Mouse (Mus musculus) G1E (cell line): ENCODE data around the gene Haus2. TPM values are rescaled to one million over a fixed set of nuclear protein-coding genes. Genes with fewer than 3 reads are reported as not detected.
"Not testable (repeated sequence)": the region's sequence is repeated elsewhere in the genome, so short reads cannot be mapped to it uniquely, and the experiment has no call there.

Experiments used
- ATAC-seq: 2 replicates; pipeline ENCODE4 v1.8.0; 2016; ENCODE audit warnings: mild to moderate bottlenecking; ENCODE audit not compliant: insufficient number of reproducible peaks, poor library complexity, low FRiP score, severe bottlenecking; ENCODE audit errors: extremely low read depth
- DNase-seq: peaks from one replicate; pipeline ENCODE4 v3.0.0; 2012; ENCODE audit warnings: low spot score
- H3K27me3 ChIP-seq: 2 replicates; pipeline ENCODE4 v1.6.1; 2012; ENCODE audit warnings: mild to moderate bottlenecking, low read length, inconsistent platforms; ENCODE audit not compliant: insufficient read depth
- H3K36me3 ChIP-seq: replicated peaks from 2 replicates; pipeline ENCODE3; 2012; ENCODE audit warnings: mild to moderate bottlenecking, inconsistent platforms
- H3K4me1 ChIP-seq: 2 replicates; pipeline ENCODE4 v1.6.1; 2012; ENCODE audit warnings: low read depth, low read length, inconsistent platforms, mixed read lengths; ENCODE audit not compliant: insufficient read depth
- H3K4me3 ChIP-seq: 2 replicates; pipeline ENCODE4 v1.5.1; 2012; ENCODE audit warnings: low read depth, mild to moderate bottlenecking, inconsistent platforms, low read length, moderate library complexity, mixed read lengths
- H3K9me3 ChIP-seq: replicated peaks from 2 replicates; pipeline ENCODE4 v1.6.1; 2012; ENCODE audit warnings: inconsistent platforms
- CTCF ChIP-seq: IDR thresholded peaks from 2 replicates; pipeline ENCODE4 v1.5.1; 2012; ENCODE audit warnings: low read depth, low read length, inconsistent platforms, mixed read lengths
- GATA1 ChIP-seq: IDR thresholded peaks from 2 replicates; pipeline ENCODE4 v1.6.1; 2012; ENCODE audit warnings: borderline replicate concordance, low read length, inconsistent platforms, mixed read lengths
- GATA2 ChIP-seq: IDR thresholded peaks from 2 replicates; pipeline ENCODE4 v1.6.1; 2012; ENCODE audit warnings: low read depth, low read length, inconsistent platforms, borderline replicate concordance
- POLR2AphosphoS5 ChIP-seq: IDR thresholded peaks from 2 replicates; pipeline ENCODE4 v1.6.1; 2012; ENCODE audit warnings: low read depth, low read length, inconsistent platforms; ENCODE audit not compliant: insufficient replicate concordance
- TAL1 ChIP-seq: conservative IDR thresholded peaks from 2 replicates; pipeline ENCODE4 v1.6.1; 2012; ENCODE audit warnings: low read depth, low read length, inconsistent platforms, mixed read lengths
- polyA plus RNA-seq: library from polyadenylated mRNA; stranded (reverse); fragments of >175 nt; gene quantifications from 2 replicates; pipeline ENCODE4 v1.2.3, GENCODE M21; 2012
- total RNA-seq, 2 experiments: library from RNA; stranded (forward) in 1 of 2; stranded (reverse) in 1 of 2; fragments of 200-1000 nt in 1 of 2; fragments of >200 nt in 1 of 2; fragmentation: Nextera tagmentation in 1 of 2; gene quantifications; 2 replicates each; pipeline ENCODE4 v1.2.3; 2014 to 2017

The Haus2 gene
- total and polyA plus RNA-seq, 3 experiments = 3.2 to 30.5 (median 14.6) TPM

GRCm38 (mm10) chr2:120566886-120567797 is 42.0 kb upstream of the Haus2 start, which contains the start of gene Snap23:
Gene Snap23, plus strand, starts transcription at chr2:120567671.
- DNase-seq (peak; percentile 83), ATAC-seq (peak; percentile 43; the same call in 1 of the 2 replicates)
- TF ChIP-seq GATA1 (no peak), GATA2 (no peak), CTCF (no peak), POLR2AphosphoS5 (no peak), TAL1 (no peak)
- Histone ChIP-seq H3K4me1 (peaks cover 59% of the 10 kb centered on the region), H3K9me3 (no peaks in the 10 kb centered on the region), H3K36me3 (peaks cover 14% of the 10 kb centered on the region), H3K4me3 (peak within 1 kb of the TSS; percentile 89), H3K27me3 (no peaks in the 10 kb centered on the region)

GRCm38 (mm10) chr2:120567798-120568320 is 41.3 kb upstream of the Haus2 start:
- Histone ChIP-seq H3K27me3 (no peaks in the 10 kb centered on the region), H3K4me3 (peak overlapping the region; percentile 89), H3K9me3 (no peaks in the 10 kb centered on the region), H3K4me1 (peaks cover 61% of the 10 kb centered on the region), H3K36me3 (peaks cover 20% of the 10 kb centered on the region)
- DNase-seq (no peak), ATAC-seq (0 out of 2 replicates have a peak, but pooled peaks have one; percentile 9)
- TF ChIP-seq TAL1 = no peak
- no peak for TF ChIP-seq CTCF
- no peak for TF ChIP-seq POLR2AphosphoS5
- no peak for TF ChIP-seq GATA2
- TF ChIP-seq GATA1 = no peak

GRCm38 (mm10) chr2:120571081-120571480 is 38.1 kb upstream of the Haus2 start:
- no peak overlapping the region for H3K4me3 ChIP-seq
- no peaks in the 10 kb centered on the region for H3K9me3 ChIP-seq
- TF ChIP-seq TAL1 (no peak), GATA2 (no peak), GATA1 (no peak), POLR2AphosphoS5 (no peak), CTCF (no peak)
- peaks cover 29% of the 10 kb centered on the region for H3K36me3 ChIP-seq
- ATAC-seq (no peak), DNase-seq (no peak)
- H3K27me3 ChIP-seq = no peaks in the 10 kb centered on the region
- H3K4me1 ChIP-seq = peaks cover 72% of the 10 kb centered on the region

- ATAC-seq, DNase-seq, H3K9me3 ChIP-seq, H3K27me3 ChIP-seq, H3K4me3 ChIP-seq: not testable (repeated sequence)
- H3K36me3 ChIP-seq = peaks cover 29% of the 10 kb centered on the region
- H3K4me1 ChIP-seq = peaks cover 75% of the 10 kb centered on the region
Measured at GRCm38 (mm10) chr2:120572161-120572560, 37.0 kb upstream of the Haus2 start.

GRCm38 (mm10) chr2:120575121-120575520 is 34.1 kb upstream of the Haus2 start:
- Histone ChIP-seq H3K4me1 (peaks cover 82% of the 10 kb centered on the region), H3K36me3 (peaks cover 40% of the 10 kb centered on the region), H3K4me3 (no peak overlapping the region; the same call in 1 of the 2 replicates), H3K9me3 (no peaks in the 10 kb centered on the region), H3K27me3 (no peaks in the 10 kb centered on the region)
- no peak for TF ChIP-seq GATA1
- ATAC-seq (no peak), DNase-seq (no peak)

- Histone ChIP-seq H3K27me3 (no peaks in the 10 kb centered on the region), H3K9me3 (no peaks in the 10 kb centered on the region), H3K4me3 (peak overlapping the region; percentile 16; the same call in 1 of the 2 replicates), H3K36me3 (peaks cover 41% of the 10 kb centered on the region), H3K4me1 (peaks cover 84% of the 10 kb centered on the region)
- TF ChIP-seq CTCF (no peak), TAL1 (peak; percentile 32; the same call in 1 of the 2 replicates)
- no peak for DNase-seq
- ATAC-seq = peak; percentile 65
Measured at GRCm38 (mm10) chr2:120575978-120576377, 33.2 kb upstream of the Haus2 start.
